Mouse (Mus musculus) forebrain, postnatal 0 days (tissue): ENCODE data around the gene Sik3. TPM values are rescaled to one million over a fixed set of nuclear protein-coding genes. Genes with fewer than 3 reads are reported as not detected.

Experiments used
- ATAC-seq: fragments of 200-750 bp; cut with Nextera tagmentation; 2 replicates; pipeline ENCODE4 v1.8.0; 2017; ENCODE audit warnings: mild to moderate bottlenecking, moderate library complexity
- DNase-seq: peaks from one replicate; pipeline ENCODE4 v3.0.0-alpha.2; 2015
- H3K27ac ChIP-seq: fragments of 300-500 bp; sonication (generic); 2 replicates; pipeline ENCODE4 v1.5.1; 2014; ENCODE audit warnings: low read depth, mild to moderate bottlenecking, antibody characterized with exemption, low read length, moderate library complexity, mixed read lengths
- H3K27me3 ChIP-seq: fragments of 300-500 bp; sonication (generic); 2 replicates; pipeline ENCODE4 v1.6.1; 2014; ENCODE audit warnings: mild to moderate bottlenecking, low read length, mixed read lengths; ENCODE audit not compliant: insufficient read depth
- H3K36me3 ChIP-seq: fragments of 300-500 bp; sonication (generic); 2 replicates; pipeline ENCODE4 v1.6.1; 2014; ENCODE audit warnings: mild to moderate bottlenecking, moderate library complexity; ENCODE audit not compliant: insufficient read depth
- H3K4me1 ChIP-seq: fragments of 300-500 bp; sonication (generic); 2 replicates; pipeline ENCODE4 v1.6.1; 2014; ENCODE audit warnings: antibody characterized with exemption; ENCODE audit not compliant: insufficient read depth
- H3K4me2 ChIP-seq: fragments of 300-500 bp; sonication (generic); 2 replicates; pipeline ENCODE4 v1.6.1; 2014; ENCODE audit warnings: low read depth, mild to moderate bottlenecking, moderate library complexity
- H3K4me3 ChIP-seq: fragments of 300-500 bp; sonication (generic); 2 replicates; pipeline ENCODE4 v1.5.1; 2014; ENCODE audit warnings: low read depth, low read length, mixed read lengths
- H3K9ac ChIP-seq: fragments of 300-500 bp; sonication (generic); 2 replicates; pipeline ENCODE4 v1.6.1; 2014; ENCODE audit warnings: mild to moderate bottlenecking
- H3K9me3 ChIP-seq: fragments of 300-500 bp; sonication (generic); 2 replicates; pipeline ENCODE4 v1.6.1; 2016; ENCODE audit warnings: low read length
- CTCF ChIP-seq: sonication (generic); IDR thresholded peaks from 2 replicates; pipeline ENCODE4 v1.5.1; 2016; ENCODE audit warnings: antibody characterized with exemption, control low read depth, low read depth
- WGBS: fragments of 180-500 bp; shearing (Covaris S2); extraction: QIAGEN DNeasy Blood & Tissue Kit; methylation state at CpG from one replicate; pipeline ENCODE4 v1.1.7; 2014; 5-methylcytosine and 5-hydroxymethylcytosine counted together
- polyA plus RNA-seq: library from polyadenylated mRNA; unstranded; fragments of >200 nt; fragmentation: Nextera tagmentation; extraction: Ambion mirVana; gene quantifications from 2 replicates; pipeline ENCODE4 v1.2.1, GENCODE M21; 2015
- total RNA-seq: library from RNA; depleted of rRNA; stranded (reverse); fragments of >200 nt; gene quantifications from 2 replicates; pipeline ENCODE4 v1.2.3, GENCODE M21; 2014

Gene Sik3
- total and polyA plus RNA-seq, 2 experiments from 2014 or later: 9.3 to 27.9 TPM

- DNase-seq: peak; percentile 36
- Histone ChIP-seq H3K27ac (no peak overlapping the region), H3K4me2 (no peak overlapping the region), H3K9me3 (no peaks in the 10 kb centered on the region), H3K9ac (no peak overlapping the region), H3K4me1 (no peaks in the 10 kb centered on the region), H3K27me3 (no peaks in the 10 kb centered on the region), H3K4me3 (no peak overlapping the region), H3K36me3 (0 out of 2 replicates have a peak, but pooled peaks cover 4% of the 10 kb centered on the region)
- WGBS: 64% methylated on average over 8 of the region's 8 CpGs
- TF ChIP-seq CTCF: no peak
- ATAC-seq: peak; percentile 29; the same call in 1 of the 2 replicates
These were observed 168.7 kb downstream of the Sik3 start for GRCm38 (mm10) chr9:46181297-46181696.

GRCm38 (mm10) chr9:46184542-46184941 is 171.9 kb downstream of the Sik3 start:
- TF ChIP-seq CTCF: no peak
- Histone ChIP-seq H3K9me3 (no peaks in the 10 kb centered on the region), H3K4me3 (no peak overlapping the region), H3K27ac (no peak overlapping the region), H3K4me2 (no peak overlapping the region), H3K27me3 (no peaks in the 10 kb centered on the region), H3K9ac (no peak overlapping the region), H3K4me1 (no peaks in the 10 kb centered on the region), H3K36me3 (no peaks in the 10 kb centered on the region)
- no peak for ATAC-seq
- DNase-seq: no peak
- WGBS: 85% methylated on average over 5 of the region's 5 CpGs

- DNase-seq (no peak), ATAC-seq (no peak)
- TF ChIP-seq CTCF: peak; percentile 46
- Histone ChIP-seq H3K4me3 (no peak overlapping the region), H3K36me3 (no peaks in the 10 kb centered on the region), H3K27ac (no peak overlapping the region), H3K27me3 (no peaks in the 10 kb centered on the region), H3K9ac (no peak overlapping the region), H3K4me2 (no peak overlapping the region), H3K4me1 (no peaks in the 10 kb centered on the region), H3K9me3 (no peaks in the 10 kb centered on the region)
- WGBS: 52% methylated on average over 2 of the region's 2 CpGs
These were observed 172.6 kb downstream of the Sik3 start for GRCm38 (mm10) chr9:46185191-46185590.

GRCm38 (mm10) chr9:46186387-46186786 is 173.8 kb downstream of the Sik3 start:
- no peak overlapping the region for H3K9ac ChIP-seq
- WGBS: 86% methylated on average over 1 of the region's 1 CpGs
- no peaks in the 10 kb centered on the region for H3K36me3 ChIP-seq
- TF ChIP-seq CTCF: peak; percentile 31
- DNase-seq (no peak), ATAC-seq (no peak)
- H3K27me3 ChIP-seq: no peaks in the 10 kb centered on the region
- no peak overlapping the region for H3K4me3 ChIP-seq
- H3K4me1 ChIP-seq: no peaks in the 10 kb centered on the region
- H3K27ac ChIP-seq: no peak overlapping the region
- H3K4me2 ChIP-seq: no peak overlapping the region
- no peaks in the 10 kb centered on the region for H3K9me3 ChIP-seq

DNA sequence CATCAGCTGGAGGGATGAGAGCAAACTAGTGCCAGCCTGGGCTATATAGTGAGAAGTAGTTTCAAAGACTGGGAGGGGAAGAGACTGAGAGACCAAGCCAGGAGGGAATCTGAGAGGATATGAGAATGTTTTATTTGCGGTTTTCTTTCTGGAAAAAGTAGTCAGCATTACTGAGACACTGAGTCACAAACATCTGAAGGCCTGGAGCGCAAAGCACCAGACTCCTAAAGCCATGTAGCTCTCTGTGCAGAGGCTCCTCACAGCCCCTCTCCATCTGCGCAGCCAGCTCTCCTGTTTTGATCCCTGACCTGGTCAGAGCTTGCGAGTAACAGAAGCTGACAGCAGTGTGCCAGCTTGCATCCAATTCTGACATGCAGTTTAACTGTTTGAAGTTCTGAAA is 175.8 kb downstream of the Sik3 start:
- no peaks in the 10 kb centered on the region for H3K27me3 ChIP-seq
- 81% methylated on average over 4 of the region's 4 CpGs for WGBS
- H3K9me3 ChIP-seq: no peaks in the 10 kb centered on the region
- H3K36me3 ChIP-seq: no peaks in the 10 kb centered on the region
- no peak overlapping the region for H3K27ac ChIP-seq
- H3K4me3 ChIP-seq: no peak overlapping the region
- no peak for ATAC-seq
- no peak for DNase-seq
- H3K9ac ChIP-seq: no peak overlapping the region
- no peaks in the 10 kb centered on the region for H3K4me1 ChIP-seq
- no peak overlapping the region for H3K4me2 ChIP-seq
- TF ChIP-seq CTCF: no peak

DNA sequence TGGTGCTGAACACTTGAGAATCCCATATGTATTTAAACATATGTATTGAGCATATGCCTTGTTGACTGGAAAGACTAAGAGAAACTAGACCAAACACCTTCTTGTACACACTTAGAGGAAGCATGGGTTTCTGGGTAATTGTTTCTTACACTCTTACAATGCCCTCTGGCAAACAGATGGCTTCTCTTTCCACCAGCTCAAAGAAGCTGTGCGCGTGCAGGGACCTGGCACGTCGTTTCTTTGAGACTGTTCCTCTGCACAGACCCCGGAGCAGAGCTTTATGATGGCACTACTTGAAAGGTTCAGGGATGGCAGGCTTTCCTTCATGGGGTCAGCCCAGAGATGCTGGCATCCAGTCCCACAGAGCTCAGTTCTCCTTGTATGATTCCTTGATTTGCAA is 176.3 kb downstream of the Sik3 start:
- H3K4me2 ChIP-seq: no peak overlapping the region
- 42% methylated on average over 5 of the region's 5 CpGs for WGBS

GRCm38 (mm10) chr9:46189381-46189780 is 176.8 kb downstream of the Sik3 start:
- Histone ChIP-seq H3K9ac (no peak overlapping the region), H3K4me3 (no peak overlapping the region), H3K9me3 (no peaks in the 10 kb centered on the region), H3K36me3 (no peaks in the 10 kb centered on the region; the same call in 1 of the 2 replicates), H3K4me1 (no peaks in the 10 kb centered on the region), H3K4me2 (no peak overlapping the region), H3K27me3 (no peaks in the 10 kb centered on the region), H3K27ac (no peak overlapping the region)
- ATAC-seq (peak; percentile 77), DNase-seq (peak; percentile 24)
- WGBS: 70% methylated on average over 10 of the region's 10 CpGs
- peak; percentile 43; the same call in 1 of the 2 replicates for TF ChIP-seq CTCF

More for the DNA sequence above, 176.3 kb downstream of the Sik3 start:
- no peak overlapping the region for H3K27ac ChIP-seq
- H3K9ac ChIP-seq: no peak overlapping the region
- ATAC-seq (peak; percentile 45), DNase-seq (peak; percentile 47)
- no peak overlapping the region for H3K4me3 ChIP-seq
- TF ChIP-seq CTCF: no peak
- no peaks in the 10 kb centered on the region for H3K9me3 ChIP-seq
- no peaks in the 10 kb centered on the region for H3K27me3 ChIP-seq
- no peaks in the 10 kb centered on the region for H3K36me3 ChIP-seq
- H3K4me1 ChIP-seq: no peaks in the 10 kb centered on the region
